Mouse (Mus musculus): Measurements from ENCODE around the gene Rgs1. TPM values are rescaled to one million over a fixed set of nuclear protein-coding genes. Genes with fewer than 3 reads are reported as not detected.

Rgs1 gene
- total and polyA plus RNA-seq, 2 experiments: 2.8 TPM; not detected in 1

GRCm38 (mm10) chr1:144248206-144248605 is 836 bp downstream of the Rgs1 start:
- Histone ChIP-seq H3K27ac (replicated peaks; ENCODE audit: insufficient read depth, low read depth, low read length) (no peak overlapping the region), H3K79me2 (ENCODE audit: control insufficient read depth, insufficient read depth, low read length) (no peaks in the 10 kb centered on the region), H3K36me3 (ENCODE audit: control insufficient read depth, insufficient read depth, low read length) (no peaks in the 10 kb centered on the region; the same call in 1 of the 2 replicates), H3K27me3 (ENCODE audit: control insufficient read depth, insufficient read depth, low read length) (no peaks in the 10 kb centered on the region), H3K4me1 (ENCODE audit: control insufficient read depth, insufficient read depth, low read length) (no peaks in the 10 kb centered on the region), H3K9ac (ENCODE audit: low read depth, low read length) (no peak overlapping the region), H3K4me3 (ENCODE audit: insufficient read depth, low read depth, low read length) (peak overlapping the region; percentile 27; the same call in 1 of the 2 replicates)
- WGBS: 66% methylated on average over 3 of the region's 3 CpGs
- no peak for TF ChIP-seq CTCF (IDR thresholded peaks at IDR 0.05; ENCODE audit: low read depth, low read length)
- no peak for DNase-seq (ENCODE audit: extremely low read depth, low read depth, low spot score)

- H3K4me3 ChIP-seq (ENCODE audit: insufficient read depth, low read depth, low read length): no peak overlapping the region
- no peaks in the 10 kb centered on the region for H3K79me2 ChIP-seq (ENCODE audit: control insufficient read depth, insufficient read depth, low read length)
- no peak overlapping the region for H3K9ac ChIP-seq (ENCODE audit: low read depth, low read length)
- no peaks in the 10 kb centered on the region; the same call in 1 of the 2 replicates for H3K36me3 ChIP-seq (ENCODE audit: control insufficient read depth, insufficient read depth, low read length)
- H3K4me1 ChIP-seq (ENCODE audit: control insufficient read depth, insufficient read depth, low read length): no peaks in the 10 kb centered on the region
- TF ChIP-seq POLR2A (IDR thresholded peaks at IDR 0.05; ENCODE audit: extremely low read depth, insufficient read depth, low read length) (no peak), CTCF (IDR thresholded peaks at IDR 0.05; ENCODE audit: low read depth, low read length) (no peak)
- no peaks in the 10 kb centered on the region for H3K27me3 ChIP-seq (ENCODE audit: control insufficient read depth, insufficient read depth, low read length)
- no peak for DNase-seq (ENCODE audit: extremely low read depth, low read depth, low spot score)
- 71% methylated on average over 1 of the region's 1 CpGs for WGBS
- H3K27ac ChIP-seq (replicated peaks; ENCODE audit: insufficient read depth, low read depth, low read length): no peak overlapping the region
Measured at GRCm38 (mm10) chr1:144247382-144247781, 1.7 kb downstream of the Rgs1 start.

- Histone ChIP-seq H3K79me2 (ENCODE audit: control insufficient read depth, insufficient read depth, low read length) (no peaks in the 10 kb centered on the region), H3K4me3 (ENCODE audit: insufficient read depth, low read depth, low read length) (no peak overlapping the region), H3K27ac (replicated peaks; ENCODE audit: insufficient read depth, low read depth, low read length) (no peak overlapping the region), H3K27me3 (ENCODE audit: control insufficient read depth, insufficient read depth, low read length) (no peaks in the 10 kb centered on the region), H3K4me1 (ENCODE audit: control insufficient read depth, insufficient read depth, low read length) (no peaks in the 10 kb centered on the region), H3K36me3 (ENCODE audit: control insufficient read depth, insufficient read depth, low read length) (no peaks in the 10 kb centered on the region; the same call in 1 of the 2 replicates), H3K9ac (ENCODE audit: low read depth, low read length) (no peak overlapping the region)
- 44% methylated on average over 1 of the region's 1 CpGs for WGBS
- peak; percentile 17 for DNase-seq (ENCODE audit: extremely low read depth, low read depth, low spot score)
- TF ChIP-seq CTCF (IDR thresholded peaks at IDR 0.05; ENCODE audit: low read depth, low read length) (no peak), POLR2A (IDR thresholded peaks at IDR 0.05; ENCODE audit: extremely low read depth, insufficient read depth, low read length) (no peak)
Measured at GRCm38 (mm10) chr1:144243511-144243910, 5.5 kb downstream of the Rgs1 start.

GRCm38 (mm10) chr1:144239195-144239594 is 9.8 kb downstream of the Rgs1 start:
- no peak overlapping the region for H3K4me3 ChIP-seq (ENCODE audit: insufficient read depth, low read depth, low read length)
- 58% methylated on average over 2 of the region's 2 CpGs for WGBS
- no peak overlapping the region for H3K27ac ChIP-seq (replicated peaks; ENCODE audit: insufficient read depth, low read depth, low read length)
- no peak overlapping the region for H3K9ac ChIP-seq (ENCODE audit: low read depth, low read length)
- no peaks in the 10 kb centered on the region for H3K79me2 ChIP-seq (ENCODE audit: control insufficient read depth, insufficient read depth, low read length)
- H3K27me3 ChIP-seq (ENCODE audit: control insufficient read depth, insufficient read depth, low read length): no peaks in the 10 kb centered on the region
- H3K36me3 ChIP-seq (ENCODE audit: control insufficient read depth, insufficient read depth, low read length): no peaks in the 10 kb centered on the region
- no peaks in the 10 kb centered on the region for H3K4me1 ChIP-seq (ENCODE audit: control insufficient read depth, insufficient read depth, low read length)
- TF ChIP-seq CTCF (IDR thresholded peaks at IDR 0.05; ENCODE audit: low read depth, low read length) (no peak), POLR2A (IDR thresholded peaks at IDR 0.05; ENCODE audit: extremely low read depth, insufficient read depth, low read length) (no peak)
- DNase-seq (ENCODE audit: extremely low read depth, low read depth, low spot score): no peak

GRCm38 (mm10) chr1:144215230-144215629 is 33.8 kb downstream of the Rgs1 start:
- no peak overlapping the region for H3K9ac ChIP-seq (ENCODE audit: low read depth, low read length)
- H3K4me1 ChIP-seq (ENCODE audit: control insufficient read depth, insufficient read depth, low read length): no peaks in the 10 kb centered on the region
- no peak overlapping the region for H3K27ac ChIP-seq (replicated peaks; ENCODE audit: insufficient read depth, low read depth, low read length)
- no peaks in the 10 kb centered on the region for H3K36me3 ChIP-seq (ENCODE audit: control insufficient read depth, insufficient read depth, low read length)
- no peak for TF ChIP-seq POLR2A (IDR thresholded peaks at IDR 0.05; ENCODE audit: extremely low read depth, insufficient read depth, low read length)
- no peak for TF ChIP-seq CTCF (IDR thresholded peaks at IDR 0.05; ENCODE audit: low read depth, low read length)
- DNase-seq (ENCODE audit: extremely low read depth, low read depth, low spot score): no peak
- H3K4me3 ChIP-seq (ENCODE audit: insufficient read depth, low read depth, low read length): no peak overlapping the region
- H3K27me3 ChIP-seq (ENCODE audit: control insufficient read depth, insufficient read depth, low read length): no peaks in the 10 kb centered on the region
- no peaks in the 10 kb centered on the region for H3K79me2 ChIP-seq (ENCODE audit: control insufficient read depth, insufficient read depth, low read length)

GRCm38 (mm10) chr1:144210912-144211311 is 38.1 kb downstream of the Rgs1 start:
- no peak for DNase-seq (ENCODE audit: extremely low read depth, low read depth, low spot score)
- Histone ChIP-seq H3K4me1 (ENCODE audit: control insufficient read depth, insufficient read depth, low read length) (no peaks in the 10 kb centered on the region), H3K27me3 (ENCODE audit: control insufficient read depth, insufficient read depth, low read length) (no peaks in the 10 kb centered on the region), H3K9ac (ENCODE audit: low read depth, low read length) (no peak overlapping the region), H3K79me2 (ENCODE audit: control insufficient read depth, insufficient read depth, low read length) (no peaks in the 10 kb centered on the region), H3K36me3 (ENCODE audit: control insufficient read depth, insufficient read depth, low read length) (no peaks in the 10 kb centered on the region), H3K27ac (replicated peaks; ENCODE audit: insufficient read depth, low read depth, low read length) (no peak overlapping the region), H3K4me3 (ENCODE audit: insufficient read depth, low read depth, low read length) (no peak overlapping the region)
- TF ChIP-seq POLR2A (IDR thresholded peaks at IDR 0.05; ENCODE audit: extremely low read depth, insufficient read depth, low read length) (no peak), CTCF (IDR thresholded peaks at IDR 0.05; ENCODE audit: low read depth, low read length) (no peak)
- 65% methylated on average over 3 of the region's 3 CpGs for WGBS
